Mouse (Mus musculus) hindbrain, embryonic 13.5 days (tissue): ENCODE measurements around the gene Tbc1d4. TPM values are rescaled to one million over a fixed set of nuclear protein-coding genes. Genes with fewer than 3 reads are reported as not detected.

Experiments
- ATAC-seq: fragments of 200-750 bp; cut with Nextera tagmentation; 2 replicates; pipeline ENCODE4 v1.8.0; 2017; ENCODE audit warnings: moderate TSS enrichment; ENCODE audit not compliant: low FRiP score
- H3K27ac ChIP-seq: fragments of 300-500 bp; sonication (generic); 2 replicates; pipeline ENCODE4 v1.5.1; 2015; ENCODE audit warnings: inconsistent platforms, mild to moderate bottlenecking, moderate library complexity
- H3K27me3 ChIP-seq: fragments of 300-500 bp; sonication (generic); 2 replicates; pipeline ENCODE4 v1.6.1; 2015; ENCODE audit warnings: mild to moderate bottlenecking, inconsistent platforms
- H3K36me3 ChIP-seq: fragments of 300-500 bp; sonication (generic); 2 replicates; pipeline ENCODE4 v1.6.1; 2015; ENCODE audit warnings: mild to moderate bottlenecking, inconsistent platforms
- H3K4me1 ChIP-seq: fragments of 300-500 bp; sonication (generic); replicated peaks from 2 replicates; pipeline ENCODE4 v1.6.1; 2015; ENCODE audit warnings: inconsistent platforms
- H3K4me2 ChIP-seq: fragments of 300-500 bp; sonication (generic); 2 replicates; pipeline ENCODE4 v1.6.1; 2015; ENCODE audit warnings: inconsistent platforms, mild to moderate bottlenecking, moderate library complexity
- H3K4me3 ChIP-seq: fragments of 300-500 bp; sonication (generic); 2 replicates; pipeline ENCODE4 v1.5.1; 2015; ENCODE audit warnings: mild to moderate bottlenecking, inconsistent platforms
- H3K9ac ChIP-seq: fragments of 300-500 bp; sonication (generic); 2 replicates; pipeline ENCODE4 v1.6.1; 2015; ENCODE audit warnings: mild to moderate bottlenecking, inconsistent platforms
- H3K9me3 ChIP-seq: fragments of 300-500 bp; sonication (generic); 2 replicates; pipeline ENCODE4 v1.6.1; 2016; ENCODE audit warnings: inconsistent platforms
- WGBS: fragments of 180-500 bp; shearing (Covaris S2); methylation state at CpG from one replicate; pipeline ENCODE4 v1.1.7; 2015; 5-methylcytosine and 5-hydroxymethylcytosine counted together
- polyA plus RNA-seq: library from polyadenylated mRNA; unstranded; fragments of >200 nt; fragmentation: Nextera tagmentation; extraction: Ambion mirVana; gene quantifications from 2 replicates; pipeline ENCODE4 v1.2.1, GENCODE M21; 2015

Gene Tbc1d4
- 6.2 and 6.5 TPM in 2 replicates for polyA plus RNA-seq

- peak within 1 kb of the TSS; percentile 98 for H3K4me2 ChIP-seq
- no peaks in the 10 kb centered on the region for H3K36me3 ChIP-seq
- peaks cover 13% of the 10 kb centered on the region for H3K4me1 ChIP-seq
- under 1% methylated on average over 62 of the region's 62 CpGs for WGBS
- H3K9me3 ChIP-seq, result no peaks in the 10 kb centered on the region
- ATAC-seq, result peak; percentile 85
- H3K4me3 ChIP-seq, result peak within 1 kb of the TSS; percentile 84
- H3K9ac ChIP-seq, result peak within 1 kb of the TSS; percentile 81
- peak within 1 kb of the TSS; percentile 72; the same call in 1 of the 2 replicates for H3K27ac ChIP-seq
- 0 out of 2 replicates have a peak, but pooled peaks cover 9% of the 10 kb centered on the region for H3K27me3 ChIP-seq
These were observed at the start of gene Tbc1d4 for GRCm38 (mm10) chr14:101608519-101609368. TSS of gene Tbc1d4 (minus strand) at chr14:101609191.

GRCm38 (mm10) chr14:101656307-101656706 is 47.3 kb upstream of the Tbc1d4 start:
- H3K27me3 ChIP-seq, result no peaks in the 10 kb centered on the region
- H3K9ac ChIP-seq, result no peak overlapping the region
- no peak for ATAC-seq
- H3K4me3 ChIP-seq, result no peak overlapping the region
- no peak overlapping the region for H3K4me2 ChIP-seq
- peaks cover 12% of the 10 kb centered on the region for H3K4me1 ChIP-seq
- WGBS, result 91% methylated on average over 10 of the region's 10 CpGs
- H3K27ac ChIP-seq, result no peak overlapping the region
- H3K9me3 ChIP-seq, result no peaks in the 10 kb centered on the region
- H3K36me3 ChIP-seq, result peaks cover 17% of the 10 kb centered on the region

GRCm38 (mm10) chr14:101654526-101654909 is 45.5 kb upstream of the Tbc1d4 start:
- H3K9ac ChIP-seq, result peak overlapping the region; percentile 97
- H3K4me3 ChIP-seq, result peak overlapping the region; percentile 100
- H3K27ac ChIP-seq, result peak overlapping the region; percentile 87; the same call in 1 of the 2 replicates
- peaks cover 12% of the 10 kb centered on the region for H3K4me1 ChIP-seq
- no peaks in the 10 kb centered on the region for H3K9me3 ChIP-seq
- WGBS, result 2% methylated on average over 10 of the region's 10 CpGs
- H3K4me2 ChIP-seq, result peak overlapping the region; percentile 76
- no peak; the same call in 1 of the 2 replicates for ATAC-seq
- no peaks in the 10 kb centered on the region for H3K27me3 ChIP-seq
- peaks cover 10% of the 10 kb centered on the region for H3K36me3 ChIP-seq

GRCm38 (mm10) chr14:101653581-101654525 is 44.9 kb upstream of the Tbc1d4 start, which contains the start of gene Uchl3:
TSS of gene Uchl3 (plus strand) at chr14:101653967.
- peak within 1 kb of the TSS; percentile 76 for H3K4me2 ChIP-seq
- no peaks in the 10 kb centered on the region for H3K9me3 ChIP-seq
- H3K36me3 ChIP-seq, result peaks cover 6% of the 10 kb centered on the region; the same call in 1 of the 2 replicates
- peak; percentile 91 for ATAC-seq
- no peaks in the 10 kb centered on the region for H3K27me3 ChIP-seq
- H3K27ac ChIP-seq, result peak within 1 kb of the TSS; percentile 87
- peak within 1 kb of the TSS; percentile 97 for H3K9ac ChIP-seq
- H3K4me1 ChIP-seq, result peaks cover 12% of the 10 kb centered on the region
- under 1% methylated on average over 70 of the region's 81 CpGs for WGBS
- H3K4me3 ChIP-seq, result peak within 1 kb of the TSS; percentile 100

- no peak overlapping the region for H3K4me2 ChIP-seq
- no peaks in the 10 kb centered on the region for H3K9me3 ChIP-seq
- peaks cover 3% of the 10 kb centered on the region; the same call in 1 of the 2 replicates for H3K36me3 ChIP-seq
- H3K27ac ChIP-seq, result no peak overlapping the region
- H3K4me3 ChIP-seq, result no peak overlapping the region
- H3K9ac ChIP-seq, result no peak overlapping the region
- H3K4me1 ChIP-seq, result peaks cover 12% of the 10 kb centered on the region
- WGBS, result 94% methylated on average over 6 of the region's 6 CpGs
- H3K27me3 ChIP-seq, result no peaks in the 10 kb centered on the region
- no peak for ATAC-seq
These were observed 43.6 kb upstream of the Tbc1d4 start for GRCm38 (mm10) chr14:101652571-101652970.

GRCm38 (mm10) chr14:101650551-101650950 is 41.6 kb upstream of the Tbc1d4 start:
- WGBS, result 85% methylated on average over 4 of the region's 4 CpGs
- H3K9me3 ChIP-seq, result no peaks in the 10 kb centered on the region
- no peaks in the 10 kb centered on the region for H3K27me3 ChIP-seq
- no peak overlapping the region for H3K27ac ChIP-seq
- H3K4me2 ChIP-seq, result no peak overlapping the region
- H3K36me3 ChIP-seq, result no peaks in the 10 kb centered on the region
- H3K9ac ChIP-seq, result no peak overlapping the region
- H3K4me3 ChIP-seq, result no peak overlapping the region
- H3K4me1 ChIP-seq, result peaks cover 7% of the 10 kb centered on the region
- ATAC-seq, result no peak

GRCm38 (mm10) chr14:101644948-101645347 is 36.0 kb upstream of the Tbc1d4 start:
- no peaks in the 10 kb centered on the region for H3K27me3 ChIP-seq
- no peak for ATAC-seq
- no peaks in the 10 kb centered on the region for H3K9me3 ChIP-seq
- no peak overlapping the region for H3K4me2 ChIP-seq
- H3K4me3 ChIP-seq, result no peak overlapping the region
- no peak overlapping the region for H3K27ac ChIP-seq
- H3K9ac ChIP-seq, result no peak overlapping the region
- H3K36me3 ChIP-seq, result no peaks in the 10 kb centered on the region
- H3K4me1 ChIP-seq, result no peaks in the 10 kb centered on the region
- 97% methylated on average over 1 of the region's 1 CpGs for WGBS

- peak within 1 kb of the TSS; percentile 88 for H3K4me2 ChIP-seq
- no peaks in the 10 kb centered on the region for H3K27me3 ChIP-seq
- WGBS, result under 1% methylated on average over 39 of the region's 39 CpGs
- H3K4me1 ChIP-seq, result peaks cover 10% of the 10 kb centered on the region
- peak; percentile 99 for ATAC-seq
- H3K4me3 ChIP-seq, result peak within 1 kb of the TSS; percentile 85
- peak within 1 kb of the TSS; percentile 92 for H3K9ac ChIP-seq
- H3K9me3 ChIP-seq, result no peaks in the 10 kb centered on the region
- H3K27ac ChIP-seq, result peak within 1 kb of the TSS; percentile 91
- peaks cover 5% of the 10 kb centered on the region; the same call in 1 of the 2 replicates for H3K36me3 ChIP-seq
These were observed 31.3 kb upstream of the Tbc1d4 start, which contains the start of gene Commd6 for GRCm38 (mm10) chr14:101640153-101640843. TSS of gene Commd6 (minus strand) at chr14:101640686.

- Histone ChIP-seq H3K4me1 (peaks cover 10% of the 10 kb centered on the region), H3K9me3 (no peaks in the 10 kb centered on the region), H3K9ac (no peak overlapping the region), H3K4me3 (no peak overlapping the region), H3K36me3 (peaks cover 28% of the 10 kb centered on the region), H3K27me3 (no peaks in the 10 kb centered on the region), H3K4me2 (no peak overlapping the region), H3K27ac (no peak overlapping the region)
- ATAC-seq, result no peak
- WGBS, result 90% methylated on average over 6 of the region's 6 CpGs
These were observed 28.4 kb upstream of the Tbc1d4 start for GRCm38 (mm10) chr14:101637381-101637780.

- Histone ChIP-seq H3K4me1 (peaks cover 10% of the 10 kb centered on the region), H3K9ac (no peak overlapping the region), H3K4me2 (no peak overlapping the region), H3K27ac (no peak overlapping the region), H3K9me3 (no peaks in the 10 kb centered on the region), H3K36me3 (peaks cover 37% of the 10 kb centered on the region), H3K27me3 (no peaks in the 10 kb centered on the region), H3K4me3 (no peak overlapping the region)
- ATAC-seq, result no peak
- WGBS, result 90% methylated on average over 1 of the region's 1 CpGs
These were observed 26.8 kb upstream of the Tbc1d4 start for GRCm38 (mm10) chr14:101635765-101636164.

- WGBS, result 88% methylated on average over 2 of the region's 2 CpGs
- H3K27ac ChIP-seq, result no peak overlapping the region
- peaks cover 34% of the 10 kb centered on the region for H3K36me3 ChIP-seq
- no peaks in the 10 kb centered on the region for H3K27me3 ChIP-seq
- H3K9me3 ChIP-seq, result no peaks in the 10 kb centered on the region
- no peak for ATAC-seq
- no peak overlapping the region for H3K9ac ChIP-seq
- H3K4me1 ChIP-seq, result no peaks in the 10 kb centered on the region
- H3K4me2 ChIP-seq, result no peak overlapping the region
- H3K4me3 ChIP-seq, result no peak overlapping the region
These were observed 21.6 kb upstream of the Tbc1d4 start for GRCm38 (mm10) chr14:101630548-101630947.
